Mouse (Mus musculus): Measurements from ENCODE around the gene Dner.

DNA sequence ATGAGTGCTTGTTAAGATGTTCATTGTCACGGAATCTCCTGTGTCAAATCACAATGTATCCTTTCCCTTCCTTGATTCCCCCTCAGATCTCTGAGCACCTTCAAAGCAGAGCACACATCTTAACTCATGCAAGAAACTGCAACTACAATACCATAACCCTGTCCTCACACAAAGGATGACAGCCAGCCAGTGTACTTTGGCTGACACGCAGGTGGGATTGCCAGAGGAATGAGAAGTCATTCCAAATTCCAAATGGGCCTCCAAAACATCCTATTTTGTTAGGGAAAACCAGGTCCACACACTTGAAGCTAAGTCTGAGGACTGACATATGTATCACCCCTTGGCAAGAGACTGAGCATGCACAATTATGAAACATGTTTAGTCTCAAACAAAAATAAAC, 286.5 kb downstream of the Dner start:
- no peak for TF ChIP-seq CTCF (IDR thresholded peaks at IDR 0.05)
- no peak for TF ChIP-seq POLR2A (IDR thresholded peaks at IDR 0.05; ENCODE audit: insufficient read depth, low read depth, low read length)
